Mouse (Mus musculus) CD4-positive, CD25-positive, alpha-beta regulatory T cell, adult 4 months (primary cell): Measurements from ENCODE around the gene Tbc1d22a. TPM values are rescaled to one million over a fixed set of nuclear protein-coding genes. Genes with fewer than 3 reads are reported as not detected.

Experiments used
- ATAC-seq: one replicate; pipeline ENCODE4 v1.8.0; 2017
- polyA plus RNA-seq, 2 experiments: library from polyadenylated mRNA; unstranded; fragments of 100-300 nt; shearing (Covaris generic); gene quantifications; one replicate each; pipeline ENCODE4 v1.2.1; 2017

The Tbc1d22a gene
- polyA plus RNA-seq, 2 experiments from 2014 or later: 8.4 to 16.2 TPM

DNA sequence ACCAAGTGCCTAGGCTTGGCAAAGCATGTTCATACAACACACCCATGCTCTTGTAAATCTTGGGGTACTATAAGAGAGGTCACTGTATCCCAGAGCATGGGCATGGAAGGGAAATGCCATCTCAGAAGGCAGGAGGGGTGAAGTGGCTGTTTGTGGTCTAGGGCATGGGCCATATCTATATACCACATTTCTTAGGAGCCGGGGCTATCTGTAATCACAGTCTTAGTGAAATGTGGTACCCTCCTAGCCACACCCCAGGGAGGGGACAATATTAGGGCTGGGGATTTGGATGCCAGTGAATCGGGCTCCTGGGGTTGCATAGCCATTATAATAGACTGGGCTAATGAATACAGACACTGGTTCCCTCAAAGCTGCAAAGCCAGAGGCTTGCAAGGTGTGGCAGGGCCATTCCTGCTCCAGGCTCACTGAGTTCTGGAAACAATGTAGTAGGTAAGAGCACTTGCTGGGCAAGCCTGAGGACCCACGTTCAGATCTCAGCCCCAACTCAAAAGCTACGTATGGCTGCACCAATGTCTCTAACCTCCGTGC lies 197.3 kb downstream of the Tbc1d22a start:
- no peak for ATAC-seq

DNA sequence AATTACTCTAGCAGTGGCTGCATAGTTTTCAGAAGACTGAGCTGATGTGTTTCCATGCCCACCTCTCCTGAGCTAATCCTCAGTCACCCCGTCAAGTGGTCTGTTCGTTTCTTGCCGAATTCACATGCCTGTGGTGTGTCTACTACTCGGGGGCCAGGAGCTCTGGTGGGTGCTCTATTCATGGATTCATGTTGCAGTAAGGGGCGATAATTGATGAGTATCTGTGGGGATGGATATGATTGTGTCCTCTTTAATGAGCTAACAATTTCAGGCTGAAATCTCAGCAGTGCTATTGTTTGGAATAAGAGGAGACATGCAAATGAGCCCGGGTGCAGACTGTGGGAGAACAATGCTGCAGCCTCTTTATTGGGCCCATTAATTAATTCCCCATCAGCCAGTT lies 201.7 kb downstream of the Tbc1d22a start:
- ATAC-seq: no peak

DNA sequence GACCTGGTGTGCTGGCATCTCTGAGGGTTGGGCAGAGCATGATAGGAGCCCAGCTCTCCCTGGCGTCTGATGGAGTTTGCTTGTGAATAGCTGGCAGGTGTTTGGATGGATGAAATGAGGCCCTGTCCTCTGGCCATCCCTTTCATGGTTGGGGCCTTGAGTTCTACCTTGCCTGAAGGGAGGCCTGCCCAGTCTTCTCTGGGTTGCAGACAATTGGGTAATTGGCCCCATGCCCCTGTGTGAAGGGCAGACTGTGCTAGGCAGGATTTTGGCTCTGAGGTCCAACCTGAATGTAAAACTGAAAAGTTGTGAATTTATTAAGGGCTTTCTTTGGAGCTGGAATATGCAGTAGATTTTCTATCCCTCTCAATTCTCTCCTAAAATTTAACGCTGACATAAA lies 204.2 kb downstream of the Tbc1d22a start:
- no peak for ATAC-seq

DNA sequence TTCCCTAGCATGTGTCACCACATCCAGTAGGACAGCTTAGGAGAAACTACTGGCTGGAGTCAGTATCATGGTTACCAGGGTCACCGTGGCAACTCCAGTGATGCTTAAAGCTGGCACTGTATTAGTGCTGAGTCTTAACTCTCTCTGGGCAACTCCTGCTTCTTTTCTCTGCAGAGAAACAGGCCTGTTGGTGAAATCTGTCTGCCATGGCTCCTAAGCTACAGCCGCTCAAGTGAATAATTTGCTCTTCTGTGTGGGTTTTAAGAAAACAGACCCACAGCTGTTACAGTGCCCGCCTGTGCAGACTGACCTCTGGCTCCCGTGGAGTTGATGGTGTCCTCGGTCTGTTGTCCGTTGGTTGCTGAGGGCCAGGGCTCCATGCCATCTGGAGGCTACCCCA lies 205.4 kb downstream of the Tbc1d22a start:
- no peak for ATAC-seq

DNA sequence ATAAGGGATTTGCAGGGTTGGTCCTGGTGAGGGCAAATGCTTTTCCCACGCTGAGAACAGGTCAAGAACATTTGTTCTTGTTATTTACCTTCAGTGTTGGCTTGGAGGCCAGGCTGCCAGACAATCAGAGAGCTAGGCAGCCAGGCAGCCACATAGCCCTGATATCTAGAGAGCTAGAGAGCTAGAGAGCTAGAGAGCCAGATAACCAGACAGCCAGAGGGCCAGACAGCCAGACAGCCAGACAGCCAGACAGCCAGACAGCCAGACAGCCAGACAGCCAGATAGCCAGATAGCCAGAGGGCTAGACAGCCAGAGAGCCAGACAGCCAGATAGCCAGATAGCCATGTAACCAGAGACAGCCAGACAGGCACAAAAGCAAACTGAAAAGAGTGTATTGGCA lies 208.6 kb downstream of the Tbc1d22a start:
- ATAC-seq: no peak

DNA sequence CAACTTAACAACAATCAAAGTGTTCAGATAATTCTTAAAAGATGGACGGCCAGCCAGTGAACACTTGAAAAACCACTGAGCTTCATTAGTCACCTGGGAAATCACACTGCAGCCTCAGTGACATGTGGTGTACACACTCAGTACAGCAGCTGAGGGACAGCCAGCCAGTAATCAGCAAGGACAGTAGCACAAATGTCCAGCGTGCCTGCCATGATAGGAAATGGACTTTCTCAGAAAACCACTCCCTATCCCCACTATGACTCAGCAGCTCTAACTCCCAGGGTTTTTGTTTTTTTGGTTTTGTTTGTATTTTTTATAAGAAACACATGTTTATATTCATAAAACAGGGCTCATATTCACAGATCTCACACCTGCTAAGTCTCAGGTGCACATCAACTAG lies 209.6 kb downstream of the Tbc1d22a start:
- no peak for ATAC-seq

DNA sequence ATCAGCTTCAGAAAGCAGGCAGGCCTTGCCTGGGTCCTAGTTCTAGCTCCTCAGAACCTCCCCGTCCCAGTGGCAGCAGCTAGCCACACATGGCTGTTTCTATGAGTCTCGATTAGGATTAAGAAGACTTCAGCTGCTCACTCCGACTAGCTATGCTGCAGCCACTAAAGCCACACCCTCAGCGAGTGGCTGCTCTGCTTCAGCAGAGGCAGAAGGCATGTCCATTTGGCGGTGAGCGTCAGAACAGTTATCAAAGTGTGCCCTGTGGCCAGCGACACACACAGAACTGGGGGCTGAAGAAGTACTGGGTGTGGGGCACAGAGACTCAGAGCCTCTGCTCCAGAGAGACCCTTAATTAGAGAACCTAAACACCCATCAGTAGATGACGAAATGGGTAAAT lies 210.7 kb downstream of the Tbc1d22a start:
- no peak for ATAC-seq

DNA sequence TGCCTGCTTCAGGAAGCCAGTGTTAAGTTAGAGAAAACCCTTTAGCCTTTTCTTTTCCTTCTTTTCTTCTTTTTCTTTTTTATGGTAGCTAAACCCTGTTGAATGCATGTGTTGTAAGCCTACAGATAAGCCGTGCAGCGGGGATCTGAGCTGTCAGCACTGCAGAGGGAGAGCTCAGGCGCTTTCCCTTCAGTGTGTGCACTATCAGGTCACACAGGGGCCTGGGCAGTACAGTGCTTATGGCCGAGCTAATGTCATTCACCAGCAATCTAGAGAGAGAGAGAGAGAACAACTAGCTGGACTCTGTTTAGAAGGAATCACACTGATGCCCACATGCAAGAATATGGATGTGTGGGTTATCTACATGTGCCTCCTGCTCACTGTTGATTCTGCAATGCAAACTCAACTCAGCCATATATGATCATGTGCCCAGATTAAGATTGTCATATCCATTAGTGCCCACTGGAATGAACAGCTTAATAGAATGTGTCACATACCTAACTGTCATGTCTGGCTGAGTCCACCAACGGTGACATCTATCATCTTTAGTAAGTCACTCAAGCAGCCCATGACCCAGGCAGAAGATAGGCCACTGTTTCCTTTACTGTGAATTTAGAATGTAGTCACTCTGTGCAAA lies 212.2 kb downstream of the Tbc1d22a start:
- no peak for ATAC-seq

DNA sequence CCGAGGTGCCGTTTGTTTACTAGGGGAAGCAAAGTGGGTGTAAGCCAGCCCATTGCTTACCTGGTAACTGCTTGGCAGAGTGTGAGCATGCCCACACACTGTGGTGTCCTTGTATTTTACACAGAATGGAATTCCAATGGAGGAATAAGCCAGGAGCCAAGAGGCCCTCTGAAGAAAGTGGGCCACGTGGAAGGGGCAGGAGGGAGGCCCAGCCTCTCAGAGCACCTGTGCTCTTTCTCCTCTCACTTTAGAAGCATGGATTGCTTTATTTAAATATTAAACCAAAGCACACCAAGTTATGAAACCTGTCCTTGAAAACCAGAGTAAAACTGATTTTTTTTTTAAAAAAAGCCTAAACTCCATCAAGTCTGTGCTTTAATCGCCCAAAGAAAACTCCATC lies 213.2 kb downstream of the Tbc1d22a start:
- no peak for ATAC-seq

DNA sequence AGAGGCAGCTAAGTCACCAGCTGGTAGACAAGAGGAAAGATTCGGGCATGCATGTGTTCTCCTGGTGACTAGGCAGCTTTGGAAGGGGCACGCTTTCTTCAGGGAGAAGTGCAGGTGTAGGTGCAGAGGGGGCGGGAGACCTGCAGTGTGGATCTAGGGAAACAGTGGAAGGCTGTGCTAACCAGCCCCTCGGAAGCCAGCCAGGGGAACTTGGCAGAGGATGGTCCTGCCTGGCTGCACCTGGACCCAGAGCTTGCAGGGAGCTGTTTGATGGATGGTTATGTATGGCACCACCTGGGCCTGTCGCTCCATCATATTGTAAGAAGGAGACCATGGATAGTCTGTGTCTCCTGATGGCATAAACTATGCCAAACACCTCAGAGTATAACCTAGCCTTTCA lies 214.2 kb downstream of the Tbc1d22a start:
- no peak for ATAC-seq

DNA sequence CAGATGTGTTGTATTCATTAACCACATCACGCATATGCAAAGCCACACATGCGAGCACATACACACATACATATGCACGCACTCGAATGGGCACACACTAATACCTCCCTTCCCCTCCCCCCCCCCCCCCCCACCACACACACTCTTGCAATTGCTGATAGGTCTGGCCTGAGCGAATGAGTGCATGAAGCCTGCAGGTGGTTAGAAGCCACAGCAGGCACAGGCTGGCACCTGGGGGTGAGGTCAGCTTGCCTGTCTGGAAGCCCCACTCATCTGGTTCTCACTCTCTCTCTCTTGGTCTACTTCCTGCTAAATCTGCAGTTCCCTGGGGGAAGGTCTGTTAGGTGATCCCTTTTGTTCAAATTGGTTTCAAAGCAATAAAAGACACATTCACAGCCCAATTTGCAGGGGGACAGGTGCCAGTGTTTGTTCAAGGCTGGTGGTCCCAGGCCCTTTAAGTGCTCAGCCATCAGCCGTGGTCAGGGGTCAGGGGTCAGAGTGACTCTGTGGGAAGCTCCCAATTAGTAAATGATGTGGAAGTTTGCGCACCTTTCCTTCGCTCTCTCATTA lies 215.6 kb downstream of the Tbc1d22a start:
- no peak for ATAC-seq

DNA sequence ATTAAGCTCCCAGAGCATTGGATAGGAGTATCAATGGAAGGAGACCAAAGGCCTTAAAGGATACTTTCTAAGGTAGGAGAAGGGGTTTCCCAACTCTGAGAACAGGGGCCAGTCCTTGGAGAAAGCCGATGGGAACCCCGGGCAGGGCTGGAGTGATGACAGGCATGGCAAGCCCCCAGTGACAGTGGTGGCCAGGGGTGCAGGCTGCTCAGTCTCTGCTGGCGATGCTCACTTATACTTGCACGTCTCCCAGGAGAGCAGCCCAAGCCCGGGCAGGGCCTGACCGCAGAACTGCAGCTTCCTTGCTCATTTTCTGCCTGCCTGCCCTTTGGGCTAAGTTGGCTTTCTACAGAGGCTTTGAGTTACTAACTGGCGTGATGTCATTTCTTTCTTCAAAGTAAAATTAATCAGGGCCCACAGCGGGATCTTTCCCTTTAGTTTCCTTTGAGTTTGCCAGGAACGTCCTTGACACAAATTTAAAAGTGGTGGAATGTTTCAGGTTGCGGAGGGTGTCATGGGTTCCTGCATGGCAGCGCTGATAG lies 217.4 kb downstream of the Tbc1d22a start:
- ATAC-seq: no peak

DNA sequence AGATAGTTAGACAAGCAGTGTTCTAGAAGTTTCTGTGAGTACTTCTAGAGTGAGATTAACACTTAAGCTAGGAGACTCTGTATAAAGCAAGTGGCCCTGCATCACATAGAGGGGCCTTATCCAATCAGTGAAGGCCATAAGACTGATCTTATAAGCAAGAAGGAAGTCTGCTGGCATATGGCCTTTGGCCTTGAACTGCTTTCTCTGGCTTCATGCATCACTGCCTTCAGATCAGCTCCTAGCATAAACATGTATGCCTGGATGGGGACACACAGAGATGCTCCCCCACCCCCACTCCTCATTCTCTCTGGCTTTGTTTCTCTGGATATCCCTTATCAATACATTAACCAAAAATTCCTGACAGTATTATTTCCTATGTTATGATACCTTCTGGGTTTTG lies 218.5 kb downstream of the Tbc1d22a start:
- no peak for ATAC-seq

DNA sequence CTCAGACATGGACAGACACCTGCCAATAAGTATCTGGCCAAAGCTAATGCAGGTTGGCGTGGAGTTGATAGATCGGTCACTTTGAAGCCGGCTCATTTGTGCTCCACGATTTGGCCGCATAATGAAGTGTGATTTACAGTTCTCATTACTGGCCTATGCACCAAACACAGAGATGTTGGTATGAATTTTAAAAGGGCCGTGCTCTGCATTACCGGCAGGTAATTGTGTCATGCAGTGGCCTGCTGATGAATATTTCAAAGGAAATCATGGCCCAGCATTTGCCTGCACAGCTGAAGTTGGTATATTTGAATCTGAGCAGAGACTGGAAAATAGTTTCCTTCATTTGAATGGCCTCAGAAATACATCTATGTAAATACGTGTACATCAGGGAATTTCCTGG lies 219.1 kb downstream of the Tbc1d22a start:
- ATAC-seq: no peak

DNA sequence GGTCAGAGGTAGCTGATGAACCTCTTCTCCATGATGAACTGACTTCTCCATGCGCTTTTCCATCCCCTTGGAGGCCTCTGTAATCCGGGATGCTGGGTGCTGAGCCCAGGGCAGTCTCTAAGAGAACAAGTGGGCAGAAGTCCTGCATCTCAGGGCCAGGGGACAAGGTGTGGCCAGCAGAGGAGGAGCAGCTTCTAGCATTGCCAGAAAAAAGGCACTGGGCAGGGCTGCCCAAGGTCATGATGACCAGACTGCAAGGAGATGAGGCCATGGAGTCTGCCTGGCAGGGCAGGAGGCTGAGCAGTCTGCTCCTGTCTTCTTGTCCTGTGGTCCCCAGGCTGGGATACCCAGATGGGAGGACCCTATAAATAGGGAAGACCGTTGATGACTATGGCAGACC lies 220.0 kb downstream of the Tbc1d22a start:
- ATAC-seq: no peak

DNA sequence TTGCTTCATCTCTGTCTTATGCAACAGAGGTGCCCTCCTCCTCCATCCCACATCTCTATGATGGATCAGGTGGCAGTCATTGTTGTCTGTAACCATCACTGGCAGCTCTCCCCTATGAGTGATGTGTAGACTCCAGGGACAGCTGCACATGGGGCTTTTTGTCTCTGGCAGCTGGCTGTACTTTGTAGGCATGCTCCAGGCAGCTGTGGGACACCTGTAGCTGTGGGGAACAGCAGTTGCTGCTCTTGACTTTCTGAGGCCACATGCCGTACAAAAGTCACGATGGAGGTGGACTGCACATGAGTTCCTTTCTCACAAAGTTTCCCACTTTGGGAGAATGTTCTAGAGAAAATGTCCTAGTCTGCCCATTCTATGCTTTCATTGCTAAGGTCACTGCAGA lies 223.1 kb downstream of the Tbc1d22a start:
- no peak for ATAC-seq

DNA sequence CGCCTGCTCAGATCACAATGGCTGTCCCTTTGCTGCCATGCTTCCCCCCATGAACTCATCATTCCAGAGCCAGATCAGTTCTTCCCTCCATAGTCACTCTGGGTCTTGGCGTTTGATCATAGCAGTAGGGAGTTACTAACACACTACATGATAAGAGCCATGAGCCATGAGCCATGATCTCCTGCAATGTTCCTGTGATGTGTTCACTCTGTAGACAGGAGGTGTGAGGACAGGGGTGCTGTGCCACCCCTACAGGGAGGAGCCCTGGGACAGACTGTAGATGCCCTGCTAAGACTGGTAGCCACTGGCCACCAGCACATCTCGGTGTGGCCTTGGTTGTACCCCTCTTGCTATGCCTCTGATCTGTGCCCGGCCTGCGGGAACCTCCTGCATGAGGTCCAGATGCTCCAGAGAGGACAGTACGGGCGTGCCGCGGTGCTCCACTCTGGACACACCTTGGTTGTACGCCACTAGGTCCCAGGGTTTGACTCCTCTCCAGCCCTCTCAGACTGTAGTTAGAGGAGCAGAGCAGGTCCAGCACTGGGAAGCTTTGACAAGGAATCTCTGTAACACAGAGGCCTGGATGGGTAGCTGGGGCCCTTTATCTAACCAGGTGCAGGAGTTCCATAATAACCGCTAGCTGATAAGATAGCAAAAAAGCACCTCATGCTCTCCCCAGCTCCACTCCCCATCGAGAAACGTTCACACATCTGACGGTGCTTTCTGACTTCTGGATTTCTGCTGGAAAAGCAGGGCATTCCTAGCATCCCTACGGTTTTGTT lies 224.9 kb downstream of the Tbc1d22a start:
- no peak for ATAC-seq

DNA sequence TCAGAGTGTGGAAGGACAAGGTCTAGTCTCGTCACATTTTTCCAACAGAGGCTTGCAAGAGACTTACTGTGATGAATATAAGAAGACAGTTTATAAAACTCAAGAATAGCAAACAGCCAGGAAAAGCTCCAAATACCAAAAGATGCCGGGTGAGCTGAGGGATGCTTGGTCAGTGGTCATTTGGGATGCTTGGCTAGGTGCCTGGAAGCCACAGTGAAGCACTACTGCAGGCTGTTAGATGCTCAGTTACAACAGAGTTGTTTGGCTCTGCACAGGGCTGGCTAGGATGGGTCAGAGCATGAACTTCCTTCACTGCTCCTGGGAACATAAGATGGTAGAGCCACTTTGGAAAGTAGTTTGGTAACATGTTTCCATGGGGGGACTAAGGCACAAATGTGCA lies 230.0 kb downstream of the Tbc1d22a start:
- no peak for ATAC-seq

DNA sequence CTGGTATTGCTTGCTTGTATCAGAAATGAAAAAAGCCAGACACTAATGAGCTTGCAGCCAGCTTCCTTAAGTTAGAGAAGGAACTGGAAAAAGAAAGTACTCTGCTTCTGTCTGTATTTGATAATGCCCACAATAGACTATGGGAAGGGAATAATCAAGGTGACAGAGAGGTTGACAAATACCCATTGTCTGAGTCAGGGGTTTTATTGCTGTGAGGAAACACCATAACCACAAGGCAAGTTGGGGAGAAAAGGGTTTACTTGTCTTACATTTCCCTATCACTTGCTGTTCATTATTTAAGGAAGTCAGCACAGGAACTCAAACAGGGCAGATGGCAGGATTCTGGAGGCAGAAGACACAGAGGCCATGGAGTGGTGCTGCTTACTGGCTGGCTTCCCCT lies 231.8 kb downstream of the Tbc1d22a start:
- no peak for ATAC-seq

DNA sequence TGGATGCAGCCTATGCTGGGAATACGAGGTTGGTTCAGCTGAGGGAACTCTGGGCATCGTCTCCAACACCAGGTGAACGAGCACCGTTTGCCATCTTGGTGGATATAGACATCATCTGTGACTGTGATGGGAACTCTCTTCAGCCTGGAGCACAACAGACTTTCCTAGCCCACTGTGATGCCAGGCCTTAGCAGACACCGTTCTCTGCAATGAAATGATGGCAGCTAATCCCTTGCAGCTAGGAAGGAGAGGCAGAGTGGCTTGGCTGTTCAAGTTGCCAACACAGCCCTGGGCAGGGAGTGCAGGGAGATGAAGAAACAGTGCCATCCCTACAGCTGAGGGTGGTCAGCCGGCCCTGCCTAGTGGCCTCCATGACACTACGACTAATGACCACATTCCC lies 233.0 kb downstream of the Tbc1d22a start:
- no peak for ATAC-seq

DNA sequence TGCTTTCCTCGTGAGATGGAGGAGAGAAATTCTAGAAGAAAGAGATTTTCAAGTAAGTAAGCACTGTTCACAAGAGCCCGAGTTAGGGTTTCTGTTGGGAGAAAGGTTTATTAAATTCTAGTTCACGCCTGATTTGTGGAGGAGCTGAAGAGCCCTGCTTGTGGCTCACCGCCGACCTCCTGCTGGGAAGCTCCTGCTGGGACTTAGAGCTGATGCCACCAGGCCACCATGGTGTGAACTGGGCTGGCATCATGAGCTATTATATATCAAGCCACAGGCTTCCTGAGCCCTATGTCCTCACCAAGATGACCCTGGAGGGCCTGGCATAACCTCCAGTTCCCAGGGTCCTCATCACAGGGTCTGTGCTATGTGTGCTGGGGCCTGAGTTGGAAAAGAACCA lies 235.0 kb downstream of the Tbc1d22a start:
- ATAC-seq: no peak

DNA sequence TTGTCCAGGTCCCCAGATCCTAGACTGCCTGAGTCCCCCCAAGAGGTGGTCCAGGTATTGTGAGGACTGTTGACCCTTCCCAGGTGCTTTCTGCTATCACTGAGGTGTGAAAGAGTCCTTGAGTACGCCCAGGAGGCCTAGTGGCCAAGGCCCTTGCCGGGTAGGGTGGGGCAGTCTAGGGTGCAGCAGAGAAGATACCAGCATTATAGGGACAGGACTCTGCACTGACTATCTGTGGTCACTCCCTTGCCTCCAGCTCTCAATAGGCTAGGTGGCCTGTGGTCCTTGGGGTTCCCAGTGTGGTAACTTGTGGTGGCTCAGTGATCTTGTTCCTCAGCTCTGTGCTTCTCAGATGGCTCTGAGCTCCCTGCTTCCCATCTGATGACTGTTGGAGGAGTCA lies 235.5 kb downstream of the Tbc1d22a start:
- no peak for ATAC-seq

DNA sequence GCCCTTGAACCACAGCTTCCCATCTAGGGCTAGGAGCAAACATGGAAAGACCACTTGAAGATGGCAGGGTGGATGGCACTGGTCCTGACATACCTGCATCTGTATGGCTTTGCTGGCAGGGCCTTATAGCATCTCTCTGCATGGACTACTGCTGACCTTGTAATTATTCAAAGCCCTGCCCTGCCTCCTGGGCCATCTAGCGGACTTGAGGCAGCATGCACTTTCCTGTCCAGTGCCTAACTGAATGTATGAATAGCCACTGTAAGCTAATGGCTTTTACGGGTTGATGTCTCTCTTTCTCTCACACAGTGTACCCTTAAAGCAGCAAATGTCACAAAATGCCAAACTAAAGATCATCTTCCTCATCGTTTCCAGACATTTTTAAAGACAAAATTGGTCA lies 245.2 kb downstream of the Tbc1d22a start:
- ATAC-seq: no peak

DNA sequence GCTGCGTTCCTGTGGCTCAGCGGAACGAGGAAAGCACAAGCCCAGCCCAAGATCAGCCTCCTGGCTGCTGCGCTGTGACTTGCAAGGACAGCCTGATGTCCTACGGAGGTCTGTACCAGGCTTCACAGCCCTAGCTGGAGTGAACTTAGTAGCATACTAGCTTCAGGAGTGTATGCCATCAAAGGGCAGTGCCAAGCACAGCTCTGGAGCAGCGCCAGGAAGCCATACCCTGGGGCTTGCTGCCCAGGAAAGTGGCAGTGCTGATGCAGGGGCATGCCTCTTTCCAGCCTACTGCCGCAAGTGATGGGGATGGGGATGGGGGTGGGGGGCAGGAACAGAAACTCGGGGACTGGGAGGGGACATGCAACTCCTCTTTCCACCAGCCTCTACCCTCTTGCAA lies 248.4 kb downstream of the Tbc1d22a start:
- no peak for ATAC-seq
